Mouse (Mus musculus) thymus, postnatal 25 days (tissue): Measurements from ENCODE around the gene Fam117b.
A peak's percentile ranks its signal among the peaks of the same experiment; 100 is the strongest.

Source experiments
- DNase-seq: peaks from one replicate; pipeline ENCODE4 v3.0.0; 2022

Fam117b gene

DNA sequence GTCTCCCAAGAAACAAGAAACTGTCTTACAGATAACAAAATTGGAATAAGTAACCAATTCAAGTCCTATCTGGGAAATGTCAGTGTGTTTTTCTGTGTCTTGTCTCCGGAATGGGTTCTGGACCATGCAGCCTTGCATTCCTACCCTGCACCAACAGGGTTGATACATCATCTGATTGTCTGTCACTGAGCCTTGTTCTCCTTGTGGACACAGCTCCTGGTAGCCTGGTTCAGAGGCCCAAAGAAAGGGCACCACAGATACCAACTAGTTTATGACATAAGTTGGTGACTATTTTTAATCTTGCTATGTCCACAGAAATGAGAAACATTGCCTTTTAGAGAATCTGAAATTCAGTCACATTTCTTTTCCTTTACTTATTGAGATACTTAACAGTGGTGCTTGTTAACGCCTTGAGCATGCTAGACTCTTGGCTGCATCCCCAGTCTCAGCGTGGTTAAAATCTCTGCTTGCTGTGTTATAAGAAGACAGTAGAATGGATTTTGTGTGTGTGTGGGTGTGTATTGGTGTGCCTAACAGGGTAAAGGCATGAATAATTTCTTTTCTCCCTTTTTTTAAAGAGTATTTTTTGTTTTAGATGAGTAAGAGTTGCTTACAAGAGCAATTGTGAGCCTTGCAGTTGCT lies 74.7 kb downstream of the Fam117b start:
- DNase-seq: no peak

DNA sequence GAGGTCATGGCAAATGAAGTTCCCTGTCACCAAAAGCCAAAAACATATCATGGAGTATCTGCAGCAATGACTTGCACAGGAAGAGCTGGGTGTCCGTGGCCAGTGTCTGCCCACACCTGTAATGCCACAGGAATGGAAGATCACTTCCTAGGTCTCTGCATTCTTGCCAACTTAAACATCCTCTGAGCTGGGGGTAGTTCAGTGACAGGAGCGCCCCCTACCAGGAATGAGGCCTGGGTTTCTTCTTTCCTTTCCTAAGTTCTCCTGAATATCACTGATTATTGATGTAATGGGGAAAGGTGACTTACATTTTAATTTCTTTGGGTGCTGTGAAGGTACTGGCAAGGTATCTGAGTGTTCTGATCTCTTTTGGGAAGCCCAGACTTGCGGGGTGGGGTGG lies 82.8 kb downstream of the Fam117b start:
- DNase-seq: no peak

DNA sequence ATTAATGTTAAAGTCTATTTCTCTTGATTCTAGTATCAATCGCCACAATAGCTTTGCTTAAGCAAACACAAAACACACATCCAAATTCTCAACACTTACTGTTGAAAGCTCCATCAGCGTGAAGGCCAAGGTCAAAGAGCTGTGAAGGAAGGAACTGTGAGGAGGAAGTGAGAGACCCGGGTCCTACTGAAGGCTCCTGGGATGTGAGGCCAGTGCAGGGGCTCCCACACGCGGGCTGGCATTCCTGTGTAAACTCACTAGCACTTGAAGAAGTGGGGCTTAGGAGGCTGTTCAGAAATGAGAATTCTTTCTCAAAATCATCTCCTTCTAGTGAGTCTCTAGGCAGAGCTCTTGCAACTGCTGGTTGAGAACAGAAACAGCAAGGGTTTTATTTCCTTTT lies 84.5 kb downstream of the Fam117b start:
- no peak for DNase-seq

DNA sequence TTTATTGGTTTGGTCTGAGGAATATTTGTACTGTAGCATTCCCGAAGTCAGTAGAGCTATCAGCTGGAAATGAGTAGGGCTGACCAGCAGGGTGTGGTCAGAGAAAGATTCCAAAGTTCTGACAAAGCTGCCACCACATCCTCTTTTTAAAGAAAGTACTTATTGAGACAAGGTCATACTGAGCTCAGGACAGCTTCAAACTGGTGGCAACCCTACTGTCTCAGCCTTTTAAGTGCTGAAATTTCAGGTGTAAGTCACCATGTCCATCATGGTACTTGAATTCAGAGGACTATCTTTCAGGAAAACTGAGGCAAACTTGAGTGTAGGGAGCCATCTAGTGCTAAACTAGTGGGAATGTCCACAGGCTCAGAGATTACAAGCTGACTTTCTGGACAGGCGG lies 87.5 kb downstream of the Fam117b start:
- DNase-seq: no peak

DNA sequence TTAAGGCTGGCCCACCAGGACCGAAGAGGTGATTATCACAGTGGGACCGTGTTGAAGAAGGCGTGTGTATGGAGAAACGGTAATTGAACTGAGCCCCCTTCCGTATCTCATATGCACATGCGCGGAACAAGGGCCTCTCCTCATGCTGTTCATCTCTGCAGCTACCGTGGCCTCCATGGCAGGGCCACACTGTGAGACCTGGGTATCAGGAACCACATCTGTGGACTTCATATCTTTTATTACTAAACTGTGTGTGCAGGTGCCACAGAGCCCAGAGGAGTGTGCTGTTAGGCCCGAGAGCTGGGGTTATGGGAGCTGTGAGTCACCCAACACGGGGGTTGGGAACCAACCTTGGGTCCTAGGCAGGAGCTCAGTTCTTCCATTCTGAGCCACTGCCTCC lies 94.5 kb downstream of the Fam117b start:
- DNase-seq: no peak

DNA sequence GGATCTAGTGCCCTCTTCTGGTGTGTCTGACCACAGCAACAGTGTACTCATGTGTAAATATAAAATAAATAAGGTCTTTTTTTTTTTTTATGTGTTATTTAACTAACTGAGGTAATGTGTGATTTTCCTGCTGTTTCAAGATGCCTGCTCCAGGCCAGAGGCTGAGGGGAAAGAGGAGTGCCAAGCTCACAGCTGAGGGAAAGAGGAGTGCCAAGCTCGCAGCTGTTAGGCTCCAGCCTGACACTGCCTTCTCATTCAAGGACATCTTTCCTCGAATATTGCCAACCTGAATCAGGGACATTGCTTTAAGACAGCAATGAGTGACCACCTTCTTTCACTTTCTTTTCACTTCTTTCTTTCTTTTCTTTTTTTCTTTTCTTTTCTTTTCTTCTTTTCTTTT lies 95.9 kb downstream of the Fam117b start:
- DNase-seq: no peak

DNA sequence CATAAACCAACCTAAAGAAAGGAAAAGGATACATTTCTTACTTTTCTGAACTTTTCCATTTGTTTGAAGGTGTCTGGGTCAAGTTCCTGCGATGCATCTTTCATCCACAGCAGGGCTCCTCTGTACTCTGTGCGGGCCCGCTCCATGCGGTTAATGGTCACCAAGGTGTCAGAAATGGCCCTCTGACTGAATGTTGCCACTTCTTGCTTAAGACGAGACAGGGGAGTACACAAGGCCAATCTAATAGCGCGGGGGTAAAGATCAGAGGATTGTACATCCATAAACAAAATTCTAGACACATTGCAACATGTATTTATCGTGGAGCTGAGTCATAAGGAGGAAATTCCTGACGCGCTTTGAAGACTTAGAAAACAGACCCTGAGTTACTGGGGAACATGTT lies 101.0 kb downstream of the Fam117b start:
- no peak for DNase-seq

DNA sequence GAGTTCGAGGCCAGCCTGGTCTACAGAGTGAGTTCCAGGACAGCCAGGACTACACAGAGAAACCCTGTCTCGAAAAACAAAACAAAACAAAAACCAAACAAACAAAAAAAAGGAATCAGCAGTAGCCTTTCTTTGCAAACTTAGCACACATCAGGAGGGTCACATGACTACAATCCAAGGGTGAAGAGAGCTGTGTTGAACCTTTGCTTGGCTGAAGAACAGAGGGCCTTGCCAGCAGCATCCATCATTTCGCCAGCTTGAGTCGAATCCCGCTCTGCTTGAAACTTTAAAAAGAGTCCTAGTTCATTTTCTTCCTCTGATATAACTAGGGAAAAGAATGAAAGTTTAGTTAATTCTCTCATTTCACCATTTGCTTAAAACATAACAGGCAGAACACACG lies 102.7 kb downstream of the Fam117b start:
- no peak for DNase-seq

DNA sequence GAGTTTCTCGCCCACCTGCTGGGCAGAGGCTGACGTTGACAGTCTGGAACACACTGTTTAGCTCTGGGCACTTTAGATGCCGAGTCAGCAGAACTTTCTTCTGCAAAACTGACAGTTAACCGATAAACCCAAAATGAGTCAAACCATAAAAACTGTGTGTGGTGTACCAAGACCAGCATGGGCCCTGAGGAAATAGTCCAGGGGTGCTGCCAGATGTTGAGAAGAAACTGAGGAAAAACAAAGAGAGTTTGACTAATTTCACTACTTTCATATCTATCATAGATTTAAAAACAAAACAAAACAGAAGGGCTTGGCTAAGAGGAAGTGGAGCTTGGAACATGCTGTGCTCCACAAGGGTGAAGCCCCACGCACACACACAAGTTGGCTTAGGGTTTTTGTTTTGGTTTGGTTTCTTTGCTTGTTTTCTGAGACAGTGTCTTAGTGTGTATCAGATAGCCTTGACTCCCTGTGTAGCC lies 103.4 kb downstream of the Fam117b start:
- peak; percentile 24 for DNase-seq

DNA sequence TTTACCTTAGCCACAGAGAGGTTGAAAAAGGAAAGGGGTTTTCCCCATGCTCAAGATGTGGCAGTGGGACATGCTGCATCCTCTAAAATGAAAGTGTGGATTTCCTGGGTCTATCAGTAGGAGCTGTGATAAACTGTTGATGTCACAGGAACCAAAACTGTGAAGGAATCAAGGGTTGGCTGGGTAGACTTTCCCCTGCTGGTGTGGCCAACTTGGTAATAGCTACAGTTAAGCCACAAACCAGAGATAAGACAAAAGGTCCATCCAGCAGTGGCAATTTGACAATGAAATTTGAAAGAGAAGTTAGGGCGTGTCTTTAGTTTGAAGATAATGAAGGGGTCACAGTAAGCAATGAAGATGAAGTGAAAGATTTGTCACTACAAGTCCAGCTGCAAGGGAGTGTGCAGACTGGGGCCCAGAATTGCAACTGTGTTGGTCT lies 104.2 kb downstream of the Fam117b start:
- no peak for DNase-seq
